Mouse (Mus musculus) myocyte (in vitro differentiated cells): ENCODE measurements around the gene Nfatc2.

Source experiments
- POLR2A ChIP-seq: IDR thresholded peaks from one replicate; pipeline ENCODE4 v1.6.1; 2011; ENCODE audit warnings: low read depth, mild to moderate bottlenecking, control low read depth, moderate library complexity; ENCODE audit not compliant: insufficient read length
- REST ChIP-seq: IDR thresholded peaks from one replicate; pipeline ENCODE4 v1.6.1; 2011; ENCODE audit warnings: mild to moderate bottlenecking, control low read depth, moderate library complexity; ENCODE audit not compliant: insufficient read depth, insufficient read length

DNA sequence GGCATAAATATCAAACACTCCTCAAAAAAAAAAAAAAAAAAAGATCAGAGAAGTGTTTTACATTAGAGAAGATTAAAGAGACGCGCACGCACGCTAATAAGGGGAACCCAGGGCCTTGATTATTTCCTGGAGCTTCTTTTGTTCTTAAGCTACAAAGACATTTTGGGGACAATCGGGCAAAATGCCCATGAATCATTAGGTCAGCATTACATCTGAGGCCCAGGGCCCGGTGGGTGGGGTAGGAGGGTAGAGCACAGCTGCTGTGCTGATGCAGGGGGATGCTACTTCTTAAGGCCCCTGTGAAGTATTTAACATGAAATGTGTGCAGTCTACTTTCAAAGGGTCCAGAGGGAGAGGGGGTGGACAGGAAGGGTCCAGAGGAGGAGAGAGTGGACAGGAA, 43.4 kb upstream of the Nfatc2 start:
- TF ChIP-seq POLR2A, result no peak
- TF ChIP-seq REST, result no peak
